Mouse (Mus musculus): ENCODE data around the gene Mdm2. TPM values are rescaled to one million over a fixed set of nuclear protein-coding genes. Genes with fewer than 3 reads are reported as not detected.
"Not testable (repeated sequence)": the region's sequence is repeated elsewhere in the genome, so short reads cannot be mapped to it uniquely, and the experiment has no call there.

The Mdm2 gene
- 53.6 and 56.5 TPM in 2 replicates for polyA plus RNA-seq (2015; fragmentation: Nextera tagmentation; extraction: Ambion mirVana)

DNA sequence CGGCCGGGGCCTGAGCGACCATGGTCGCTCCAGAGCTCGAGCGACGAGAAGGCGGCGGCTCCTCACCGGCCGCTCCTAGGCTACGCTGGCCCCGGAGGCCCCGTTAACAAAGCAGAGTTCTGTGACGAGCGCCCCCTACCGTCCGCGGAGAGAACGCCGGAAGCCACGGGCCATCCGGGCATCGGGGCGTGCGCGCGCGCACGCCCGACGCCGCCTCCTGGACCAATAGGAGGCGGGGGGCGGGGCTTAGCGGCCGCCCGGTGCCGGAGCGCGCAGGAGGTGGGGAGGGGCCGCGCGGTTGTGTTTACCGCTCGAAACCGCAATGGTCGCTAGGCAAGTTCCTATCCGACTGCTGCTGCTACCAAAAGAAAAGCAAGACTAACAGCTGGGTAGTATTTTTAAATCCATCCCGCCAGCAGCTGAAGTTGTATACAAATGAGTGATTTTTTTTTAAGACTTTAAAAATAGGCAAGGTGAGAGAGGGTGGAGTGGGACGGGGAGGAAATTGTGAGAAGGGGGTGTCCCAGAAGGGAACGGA, at the start of gene Mdm2:
Gene Mdm2 (minus strand): TSS at position 155 of the 538 bp plus-strand sequence.
- peak within 1 kb of the TSS; percentile 99 for H3K9ac ChIP-seq
- peak within 1 kb of the TSS; percentile 79 for H3K4me2 ChIP-seq
- peaks cover 30% of the 10 kb centered on the region for H3K4me1 ChIP-seq (replicated peaks)
- peak within 1 kb of the TSS; percentile 99 for H3K27ac ChIP-seq
- peak within 1 kb of the TSS; percentile 89 for H3K4me3 ChIP-seq
- ATAC-seq (ENCODE audit: low FRiP score): peak; percentile 93
- H3K9me3 ChIP-seq: no peaks in the 10 kb centered on the region
- no peaks in the 10 kb centered on the region for H3K27me3 ChIP-seq
- under 1% methylated on average over 50 of the region's 52 CpGs for WGBS
- peaks cover 13% of the 10 kb centered on the region for H3K36me3 ChIP-seq

- Histone ChIP-seq H3K4me3 (no peak overlapping the region), H3K4me1 (replicated peaks) (no peaks in the 10 kb centered on the region), H3K9ac (no peak overlapping the region), H3K36me3 (peaks cover 94% of the 10 kb centered on the region), H3K4me2 (no peak overlapping the region), H3K27ac (no peak overlapping the region), H3K9me3 (no peaks in the 10 kb centered on the region), H3K27me3 (no peaks in the 10 kb centered on the region)
- 96% methylated on average over 10 of the region's 10 CpGs for WGBS
- ATAC-seq (ENCODE audit: low FRiP score): no peak
Measured at GRCm38 (mm10) chr10:117759844-117760630, 49.5 kb upstream of the Mdm2 start.

DNA sequence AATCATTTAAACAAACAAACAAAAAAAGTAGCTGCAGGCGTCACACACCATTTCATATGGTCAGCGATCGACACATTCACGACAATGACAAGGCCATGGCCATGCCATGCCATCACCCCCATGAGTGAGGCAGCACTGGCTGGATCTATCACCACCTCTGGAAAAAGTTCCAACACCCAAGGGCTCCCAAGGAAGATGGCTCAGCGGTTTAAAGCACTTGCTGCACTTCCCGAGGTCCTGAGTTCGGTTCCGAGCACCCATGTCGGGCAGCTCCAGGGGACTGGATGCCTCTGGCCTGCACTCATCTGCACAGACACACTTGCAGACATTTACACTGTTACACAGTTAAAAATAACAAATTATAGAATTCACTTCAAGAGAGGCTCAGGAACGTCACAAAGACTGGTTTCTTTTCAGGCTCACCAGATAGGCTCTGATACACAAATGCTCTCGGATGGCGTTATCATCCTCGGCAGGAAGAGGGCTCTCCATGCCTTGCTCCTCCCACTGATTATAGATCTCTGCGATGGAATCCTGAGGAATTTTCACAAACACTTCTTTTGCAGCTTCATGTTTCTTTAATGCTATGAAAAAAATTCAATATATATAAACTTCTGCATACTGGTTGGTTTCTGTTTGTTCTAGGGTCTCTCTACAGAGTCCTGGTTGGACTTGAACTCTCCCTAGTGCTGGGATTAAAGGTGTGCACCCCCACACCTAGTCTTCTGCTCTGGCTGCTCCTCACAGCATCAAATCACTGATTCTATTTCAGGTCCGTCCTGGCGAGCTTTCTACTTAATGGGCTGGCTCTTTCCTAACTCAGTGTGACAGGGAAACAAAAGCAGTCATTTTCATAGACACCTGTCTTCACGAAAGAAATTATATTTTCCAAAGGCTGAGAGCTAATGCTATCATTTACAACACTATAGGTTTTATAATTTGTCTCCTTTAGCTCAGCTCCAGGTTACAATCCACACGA, 48.5 kb upstream of the Mdm2 start:
- Histone ChIP-seq H3K4me3 (no peak overlapping the region), H3K9me3 (no peaks in the 10 kb centered on the region), H3K27ac (no peak overlapping the region), H3K4me1 (replicated peaks) (no peaks in the 10 kb centered on the region), H3K36me3 (peaks cover 93% of the 10 kb centered on the region), H3K9ac (no peak overlapping the region), H3K27me3 (no peaks in the 10 kb centered on the region), H3K4me2 (no peak overlapping the region)
- 94% methylated on average over 18 of the region's 18 CpGs for WGBS
- ATAC-seq (ENCODE audit: low FRiP score): no peak

- not testable (repeated sequence) for H3K27me3 ChIP-seq; H3K9ac ChIP-seq; ATAC-seq (ENCODE audit: low FRiP score); H3K9me3 ChIP-seq; H3K4me1 ChIP-seq (replicated peaks); H3K4me2 ChIP-seq; H3K4me3 ChIP-seq; H3K27ac ChIP-seq
- H3K36me3 ChIP-seq: peaks cover 87% of the 10 kb centered on the region
- WGBS: 93% methylated on average over 3 of the region's 3 CpGs
Measured at GRCm38 (mm10) chr10:117758344-117758743, 47.8 kb upstream of the Mdm2 start.

DNA sequence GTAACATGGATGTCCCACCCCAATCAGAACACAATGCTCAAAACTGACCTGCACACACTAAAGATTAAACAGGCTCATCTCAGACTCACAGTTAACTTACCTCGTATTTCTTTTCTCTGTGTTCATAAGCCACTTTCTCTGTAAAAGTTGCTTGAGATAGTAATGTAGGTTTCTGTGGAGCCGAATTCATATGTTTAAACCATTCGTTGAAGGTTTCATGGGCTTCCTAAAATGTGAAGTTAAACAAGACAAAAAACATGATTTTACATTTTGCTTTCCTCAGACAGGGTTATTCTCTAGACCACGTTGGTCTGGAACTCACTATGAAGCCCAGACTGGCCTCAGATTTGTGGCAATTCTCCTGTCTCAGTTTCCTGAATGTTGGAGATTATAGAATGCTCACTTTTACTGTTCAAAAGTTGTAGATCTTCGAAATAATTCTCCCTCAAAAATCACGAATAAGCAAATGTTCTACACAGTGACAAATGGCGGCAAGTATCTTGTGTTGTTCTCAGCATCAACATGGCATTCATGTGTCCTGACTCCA, 47.3 kb upstream of the Mdm2 start:
- Histone ChIP-seq H3K27ac (no peak overlapping the region), H3K4me3 (no peak overlapping the region), H3K27me3 (no peaks in the 10 kb centered on the region), H3K9ac (no peak overlapping the region), H3K4me1 (replicated peaks) (no peaks in the 10 kb centered on the region), H3K4me2 (no peak overlapping the region), H3K9me3 (no peaks in the 10 kb centered on the region), H3K36me3 (peaks cover 87% of the 10 kb centered on the region)
- ATAC-seq (ENCODE audit: low FRiP score): no peak
- 92% methylated on average over 7 of the region's 7 CpGs for WGBS

DNA sequence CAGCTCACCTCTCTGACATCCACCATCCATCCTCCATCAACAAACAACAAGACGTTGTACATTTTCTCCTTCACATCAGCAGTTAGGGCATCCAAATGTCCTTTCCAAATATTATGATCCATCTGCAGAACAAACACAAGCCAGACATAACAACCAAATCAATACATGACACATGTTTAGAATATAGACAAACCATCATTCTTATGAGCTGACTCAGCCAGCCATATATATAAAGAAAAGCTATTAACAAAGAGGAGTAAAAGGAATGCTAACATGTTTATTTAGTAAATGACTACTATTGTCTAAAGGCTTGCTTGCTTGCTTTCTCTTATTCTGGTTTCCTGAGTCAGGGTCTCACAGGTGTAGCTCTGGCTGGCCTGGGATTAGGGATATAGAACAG, 46.7 kb upstream of the Mdm2 start:
- H3K9me3 ChIP-seq: no peaks in the 10 kb centered on the region
- H3K36me3 ChIP-seq: peaks cover 85% of the 10 kb centered on the region
- ATAC-seq (ENCODE audit: low FRiP score): no peak
- H3K9ac ChIP-seq: no peak overlapping the region
- no peaks in the 10 kb centered on the region for H3K4me1 ChIP-seq (replicated peaks)
- no peak overlapping the region for H3K27ac ChIP-seq
- no peaks in the 10 kb centered on the region for H3K27me3 ChIP-seq
- no peak overlapping the region for H3K4me3 ChIP-seq
- no peak overlapping the region for H3K4me2 ChIP-seq
- WGBS: 84% methylated on average over 1 of the region's 1 CpGs

GRCm38 (mm10) chr10:117756784-117757183, 46.2 kb upstream of the Mdm2 start:
- WGBS: 100% methylated on average over 5 of the region's 5 CpGs
- Histone ChIP-seq H3K9ac (no peak overlapping the region), H3K4me1 (replicated peaks) (no peaks in the 10 kb centered on the region), H3K9me3 (no peaks in the 10 kb centered on the region), H3K27me3 (no peaks in the 10 kb centered on the region), H3K36me3 (peaks cover 86% of the 10 kb centered on the region), H3K4me3 (no peak overlapping the region), H3K27ac (no peak overlapping the region), H3K4me2 (no peak overlapping the region)
- ATAC-seq (ENCODE audit: low FRiP score): no peak

DNA sequence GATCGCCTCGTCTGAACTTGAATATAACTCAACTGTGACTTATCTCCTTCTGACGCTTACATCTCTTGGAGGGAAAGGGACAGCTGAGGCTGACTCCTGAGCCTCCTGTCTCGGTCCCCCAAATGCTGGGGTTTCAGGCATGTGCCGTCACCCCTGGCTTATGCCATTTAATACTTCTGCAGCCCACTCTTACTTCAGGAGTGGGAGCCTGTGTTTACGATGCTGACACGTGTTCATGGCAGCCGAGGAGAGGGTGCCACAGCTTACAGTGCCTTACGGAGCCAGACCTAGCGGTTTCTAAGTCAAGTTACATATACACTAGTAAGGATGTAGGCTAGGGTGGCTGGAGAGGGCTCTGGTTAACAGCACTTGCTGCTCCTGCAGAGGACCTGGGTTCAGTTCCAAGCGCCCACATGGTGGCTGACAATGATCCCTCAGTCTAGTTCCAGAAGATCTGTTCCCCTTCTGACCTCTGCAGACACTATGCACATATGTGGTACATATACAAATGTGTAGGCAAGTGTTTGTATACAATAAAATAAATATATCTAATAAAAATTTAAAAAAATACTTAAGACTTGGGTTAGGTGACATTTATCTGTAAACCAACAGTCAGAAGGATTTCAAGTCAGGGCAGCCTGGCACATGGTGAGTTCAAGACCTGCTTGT, 45.4 kb upstream of the Mdm2 start:
- H3K9me3 ChIP-seq: no peaks in the 10 kb centered on the region
- no peak overlapping the region for H3K9ac ChIP-seq
- no peaks in the 10 kb centered on the region for H3K4me1 ChIP-seq (replicated peaks)
- no peak for ATAC-seq (ENCODE audit: low FRiP score)
- WGBS: 93% methylated on average over 11 of the region's 11 CpGs
- no peak overlapping the region for H3K4me3 ChIP-seq
- no peak overlapping the region for H3K4me2 ChIP-seq
- H3K36me3 ChIP-seq: peaks cover 86% of the 10 kb centered on the region
- H3K27ac ChIP-seq: no peak overlapping the region
- no peaks in the 10 kb centered on the region for H3K27me3 ChIP-seq

DNA sequence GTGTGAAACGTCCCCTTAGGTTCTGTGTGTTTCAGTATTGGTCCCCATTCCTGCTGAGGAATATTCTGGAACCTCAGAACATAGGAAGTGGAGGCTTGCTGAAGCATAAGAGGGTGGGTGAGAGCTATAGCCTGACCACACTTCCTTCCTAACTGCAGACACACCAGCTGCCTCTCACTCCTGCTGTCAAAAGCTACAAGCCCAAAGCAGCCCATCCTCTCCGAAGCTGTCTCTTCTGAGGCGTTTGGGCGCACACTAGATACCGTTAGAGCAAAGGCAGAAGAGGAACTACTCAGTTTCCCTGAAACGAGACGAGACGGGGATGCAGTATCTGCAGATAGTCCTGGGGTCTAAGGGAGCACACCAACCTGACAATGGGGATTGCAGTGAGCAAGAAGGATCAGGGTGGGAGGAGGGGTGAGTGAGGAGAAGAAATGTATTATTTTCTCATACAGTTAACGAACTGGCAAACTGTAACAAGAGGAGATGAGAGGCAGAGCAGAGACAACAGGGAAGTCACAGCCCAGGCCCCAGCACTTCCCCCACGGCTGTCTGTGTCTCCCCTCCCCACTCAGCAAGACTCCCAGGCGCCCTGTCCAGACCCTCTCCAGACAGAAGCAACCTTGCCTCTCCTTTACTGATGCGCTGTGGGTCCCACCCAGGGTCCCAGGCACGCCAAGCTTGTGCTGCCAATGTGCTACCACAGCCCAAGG, 44.7 kb upstream of the Mdm2 start:
- WGBS: 91% methylated on average over 13 of the region's 13 CpGs
- ATAC-seq (ENCODE audit: low FRiP score): no peak
- peaks cover 83% of the 10 kb centered on the region for H3K36me3 ChIP-seq
- no peak overlapping the region for H3K4me2 ChIP-seq
- H3K27me3 ChIP-seq: no peaks in the 10 kb centered on the region
- no peak overlapping the region for H3K9ac ChIP-seq
- no peak overlapping the region for H3K27ac ChIP-seq
- no peaks in the 10 kb centered on the region for H3K9me3 ChIP-seq
- H3K4me1 ChIP-seq (replicated peaks): no peaks in the 10 kb centered on the region
- H3K4me3 ChIP-seq: no peak overlapping the region

DNA sequence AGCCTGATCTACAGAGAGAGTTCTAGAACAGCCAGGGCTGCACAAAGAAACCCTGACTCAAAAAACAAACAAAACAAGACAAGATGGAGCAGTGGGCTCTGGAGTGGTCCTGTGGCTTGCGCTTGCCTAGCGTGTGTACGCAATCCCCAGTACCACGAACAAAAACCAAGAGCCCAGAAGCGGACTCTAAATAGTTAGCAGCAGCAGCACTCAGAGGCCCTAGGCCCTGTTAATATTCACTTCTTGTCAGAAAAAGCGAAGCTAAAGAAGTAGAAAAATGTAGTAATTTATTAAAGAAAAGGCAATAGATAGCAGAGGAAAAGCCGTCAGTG, 44.0 kb upstream of the Mdm2 start:
- 96% methylated on average over 7 of the region's 7 CpGs for whole genome bisulfite sequencing
- H3K36me3 ChIP-seq: peaks cover 83% of the 10 kb centered on the region

More for the DNA sequence above, 44.0 kb upstream of the Mdm2 start:
- no peak overlapping the region for H3K27ac ChIP-seq
- ATAC-seq (ENCODE audit: low FRiP score): no peak
- H3K9ac ChIP-seq: no peak overlapping the region
- H3K27me3 ChIP-seq: no peaks in the 10 kb centered on the region
- H3K9me3 ChIP-seq: no peaks in the 10 kb centered on the region
- H3K4me1 ChIP-seq (replicated peaks): no peaks in the 10 kb centered on the region
- H3K4me2 ChIP-seq: no peak overlapping the region
- H3K4me3 ChIP-seq: no peak overlapping the region

Measured in hindbrain, embryonic 13.5 days (tissue).